Mouse (Mus musculus): Measurements from ENCODE around the gene Atf3. TPM values are rescaled to one million over a fixed set of nuclear protein-coding genes. Genes with fewer than 3 reads are reported as not detected.

Gene Atf3
- polyA plus RNA-seq (2015; fragmentation: Nextera tagmentation; extraction: Ambion mirVana) = 4.2 and 4.3 TPM in 2 replicates

DNA sequence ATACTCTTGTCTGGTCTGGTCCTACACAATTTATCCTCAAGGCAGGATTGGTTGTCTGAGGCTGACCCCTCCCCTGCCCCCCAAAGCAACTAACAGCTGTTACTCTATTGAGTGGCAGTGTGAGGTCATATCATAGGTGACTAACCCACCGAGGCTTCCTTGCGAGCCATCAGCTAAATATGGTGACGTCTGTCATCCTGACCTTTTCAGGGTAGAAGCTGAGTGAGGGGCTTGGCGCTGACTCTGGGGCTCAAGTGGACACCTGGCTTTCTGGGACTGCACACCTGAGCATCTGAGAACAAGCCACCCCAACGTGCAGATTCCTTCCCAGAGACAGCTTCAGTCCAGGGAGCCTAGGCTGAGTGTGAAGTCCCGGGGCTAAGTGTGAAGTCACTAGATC lies at the start of gene Atf3:
TSS of gene Atf3 (minus strand) at position 101 of the 400 bp plus-strand sequence.
- Histone ChIP-seq H3K4me3 (replicated peaks) (no peak within 1 kb of the TSS), H3K9ac (no peak within 1 kb of the TSS), H3K27ac (no peak within 1 kb of the TSS), H3K27me3 (0 out of 2 replicates have a peak, but pooled peaks cover 2% of the 10 kb centered on the region), H3K36me3 (no peaks in the 10 kb centered on the region), H3K4me2 (no peak within 1 kb of the TSS), H3K9me3 (replicated peaks) (no peaks in the 10 kb centered on the region), H3K4me1 (peaks cover 11% of the 10 kb centered on the region)
- no peak for ATAC-seq (replicated peaks; ENCODE audit: low FRiP score)
- 59% methylated on average over 6 of the region's 6 CpGs for WGBS

DNA sequence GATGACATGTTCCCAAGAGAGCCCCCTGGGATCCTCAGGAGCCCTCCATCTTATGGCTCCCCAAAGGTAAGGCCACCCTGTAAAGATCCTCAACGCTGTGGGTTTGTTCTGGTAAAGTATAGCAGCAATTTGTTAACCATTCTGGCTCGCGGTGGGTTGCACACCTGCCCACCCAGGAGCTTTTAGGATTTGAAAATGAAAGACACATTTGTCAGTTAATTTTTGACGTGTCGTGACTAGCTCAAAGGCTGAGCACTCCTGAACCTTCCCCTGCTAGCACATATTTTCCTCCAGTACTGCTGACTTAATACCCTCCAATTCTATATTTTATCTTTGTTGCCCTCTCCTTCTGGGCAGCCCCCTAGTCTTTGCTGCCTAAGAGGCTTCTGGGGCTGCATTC lies 49.3 kb upstream of the Atf3 start:
- peaks cover 29% of the 10 kb centered on the region for H3K4me1 ChIP-seq
- H3K4me3 ChIP-seq (replicated peaks) = no peak overlapping the region
- no peak for ATAC-seq (replicated peaks; ENCODE audit: low FRiP score)
- no peaks in the 10 kb centered on the region for H3K27me3 ChIP-seq
- no peaks in the 10 kb centered on the region for H3K36me3 ChIP-seq
- H3K9ac ChIP-seq = no peak overlapping the region
- no peak overlapping the region for H3K4me2 ChIP-seq
- H3K9me3 ChIP-seq (replicated peaks) = no peaks in the 10 kb centered on the region
- H3K27ac ChIP-seq = peak overlapping the region; percentile 51; the same call in 1 of the 2 replicates
- 90% methylated on average over 5 of the region's 5 CpGs for WGBS

DNA sequence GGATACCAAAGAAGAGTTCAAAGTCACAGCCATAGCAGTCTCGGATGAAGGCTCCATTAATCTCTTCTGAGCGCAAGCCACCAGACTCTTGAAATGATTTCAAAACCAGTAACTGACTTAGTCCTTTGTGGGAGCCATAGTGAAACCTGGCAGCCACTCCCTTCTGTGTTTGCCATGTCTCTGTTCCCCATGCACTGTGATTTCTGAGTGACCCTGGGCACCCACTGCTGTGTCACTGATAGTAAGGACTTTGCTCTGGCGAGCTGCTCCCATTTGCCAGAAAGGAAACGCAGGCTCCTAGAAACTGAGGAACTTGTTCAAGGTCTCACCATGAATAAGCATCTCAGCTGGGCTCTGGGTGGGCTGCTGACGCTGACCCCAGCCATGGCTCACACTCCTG lies 45.6 kb upstream of the Atf3 start:
- ATAC-seq (replicated peaks; ENCODE audit: low FRiP score) = no peak
- no peak overlapping the region for H3K9ac ChIP-seq
- peaks cover 37% of the 10 kb centered on the region for H3K4me1 ChIP-seq
- H3K9me3 ChIP-seq (replicated peaks) = no peaks in the 10 kb centered on the region
- no peaks in the 10 kb centered on the region for H3K36me3 ChIP-seq
- H3K4me2 ChIP-seq = no peak overlapping the region
- no peak overlapping the region for H3K4me3 ChIP-seq (replicated peaks)
- H3K27me3 ChIP-seq = no peaks in the 10 kb centered on the region
- no peak overlapping the region for H3K27ac ChIP-seq
- WGBS = 84% methylated on average over 5 of the region's 5 CpGs

DNA sequence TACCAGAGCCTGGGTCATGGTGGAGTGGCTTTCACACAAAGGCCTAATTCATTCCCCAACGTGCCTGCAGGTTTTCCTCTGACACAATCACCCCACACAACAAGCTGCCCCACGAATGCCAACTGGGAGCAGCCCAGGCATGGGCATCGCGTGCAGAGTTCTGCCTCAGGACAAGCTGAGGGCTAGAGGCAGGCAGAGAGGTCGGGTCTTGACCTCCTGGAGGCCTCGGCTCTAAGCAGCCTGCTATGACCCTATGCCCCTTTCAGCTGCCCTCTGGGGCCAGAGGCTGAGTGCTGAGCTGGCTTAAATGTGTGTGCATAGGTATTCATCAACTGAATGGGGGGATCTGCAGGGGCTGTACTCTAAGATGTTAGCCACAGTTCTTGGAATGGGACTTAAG lies 44.0 kb upstream of the Atf3 start:
- H3K9ac ChIP-seq = no peak overlapping the region
- no peaks in the 10 kb centered on the region for H3K9me3 ChIP-seq (replicated peaks)
- ATAC-seq (replicated peaks; ENCODE audit: low FRiP score) = peak; percentile 30; the same call in 1 of the 2 replicates
- peak overlapping the region; percentile 58; the same call in 1 of the 2 replicates for H3K27ac ChIP-seq
- no peak overlapping the region for H3K4me2 ChIP-seq
- no peak overlapping the region for H3K4me3 ChIP-seq (replicated peaks)
- H3K4me1 ChIP-seq = peaks cover 33% of the 10 kb centered on the region
- H3K36me3 ChIP-seq = no peaks in the 10 kb centered on the region
- H3K27me3 ChIP-seq = no peaks in the 10 kb centered on the region
- WGBS = 29% methylated on average over 6 of the region's 6 CpGs

DNA sequence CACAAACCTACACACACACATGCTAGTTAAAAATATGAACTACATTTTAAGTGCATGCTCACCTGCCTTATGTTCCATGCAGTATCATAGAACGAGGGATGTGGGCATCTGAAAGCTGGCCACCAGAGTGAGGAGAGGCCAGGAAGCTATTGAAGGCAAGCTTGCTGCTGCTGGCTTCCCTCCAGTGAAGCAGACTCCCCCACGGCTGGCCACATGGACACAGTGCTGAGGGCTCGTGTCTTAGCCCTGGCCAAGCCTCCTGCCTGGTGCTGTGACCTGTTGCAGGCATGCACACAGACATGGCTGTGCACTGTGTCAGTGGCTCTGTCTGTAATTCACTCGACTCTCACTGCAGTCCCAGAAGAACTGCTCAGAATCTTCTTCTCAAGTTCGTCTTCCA lies 41.8 kb upstream of the Atf3 start:
- no peaks in the 10 kb centered on the region for H3K27me3 ChIP-seq
- H3K36me3 ChIP-seq = no peaks in the 10 kb centered on the region
- no peak overlapping the region for H3K27ac ChIP-seq
- H3K9me3 ChIP-seq (replicated peaks) = no peaks in the 10 kb centered on the region
- WGBS = 51% methylated on average over 5 of the region's 5 CpGs
- no peak overlapping the region for H3K4me3 ChIP-seq (replicated peaks)
- no peak overlapping the region for H3K4me2 ChIP-seq
- no peak for ATAC-seq (replicated peaks; ENCODE audit: low FRiP score)
- no peak overlapping the region for H3K9ac ChIP-seq
- H3K4me1 ChIP-seq = peaks cover 35% of the 10 kb centered on the region

DNA sequence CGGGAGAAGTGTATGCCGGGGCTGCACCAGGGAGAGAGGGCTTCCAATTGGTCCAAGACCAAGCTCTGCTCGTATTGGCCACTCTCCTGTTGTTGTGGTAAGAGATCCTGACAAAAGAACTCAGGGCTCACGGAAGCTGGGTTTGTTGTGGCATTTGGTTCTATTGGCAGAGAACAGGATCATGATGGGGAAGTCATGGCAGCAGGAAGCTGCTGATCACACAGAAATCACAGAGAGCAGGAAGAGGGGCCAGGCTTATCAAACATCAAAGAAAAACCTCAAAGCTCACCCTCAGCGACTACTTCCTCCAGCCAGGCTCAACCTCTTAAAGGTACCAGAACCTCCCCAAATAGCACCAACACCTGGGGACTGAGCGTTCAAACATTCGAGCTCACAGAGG lies 41.3 kb upstream of the Atf3 start:
- WGBS = 21% methylated on average over 7 of the region's 7 CpGs
- Histone ChIP-seq H3K4me1 (peaks cover 40% of the 10 kb centered on the region), H3K4me2 (peak overlapping the region; percentile 23), H3K9me3 (replicated peaks) (no peaks in the 10 kb centered on the region), H3K9ac (no peak overlapping the region), H3K27me3 (no peaks in the 10 kb centered on the region), H3K4me3 (replicated peaks) (no peak overlapping the region), H3K36me3 (no peaks in the 10 kb centered on the region), H3K27ac (0 out of 2 replicates have a peak overlapping the region, but pooled peaks have one; percentile 27)
- ATAC-seq (replicated peaks; ENCODE audit: low FRiP score) = no peak

DNA sequence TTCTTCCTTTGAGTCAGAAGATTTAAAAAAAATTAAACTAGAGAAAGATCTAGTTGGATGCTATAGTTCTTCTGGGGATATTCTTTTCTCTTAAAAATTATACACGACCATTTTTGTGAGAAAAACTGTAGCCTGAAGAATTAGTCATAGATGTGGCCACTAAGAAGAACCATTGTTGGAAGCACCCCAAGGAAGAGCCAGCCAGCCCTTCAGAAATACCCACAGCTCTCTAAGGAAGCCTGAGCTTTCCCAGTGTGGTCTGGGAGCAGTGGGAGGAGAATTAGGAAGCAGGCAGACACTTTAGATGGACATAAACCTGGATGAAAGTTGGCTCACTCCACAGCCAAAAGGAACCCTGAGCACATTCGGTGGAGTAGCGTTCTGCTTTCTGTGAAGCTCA lies 40.7 kb upstream of the Atf3 start:
- H3K4me2 ChIP-seq = no peak overlapping the region

DNA sequence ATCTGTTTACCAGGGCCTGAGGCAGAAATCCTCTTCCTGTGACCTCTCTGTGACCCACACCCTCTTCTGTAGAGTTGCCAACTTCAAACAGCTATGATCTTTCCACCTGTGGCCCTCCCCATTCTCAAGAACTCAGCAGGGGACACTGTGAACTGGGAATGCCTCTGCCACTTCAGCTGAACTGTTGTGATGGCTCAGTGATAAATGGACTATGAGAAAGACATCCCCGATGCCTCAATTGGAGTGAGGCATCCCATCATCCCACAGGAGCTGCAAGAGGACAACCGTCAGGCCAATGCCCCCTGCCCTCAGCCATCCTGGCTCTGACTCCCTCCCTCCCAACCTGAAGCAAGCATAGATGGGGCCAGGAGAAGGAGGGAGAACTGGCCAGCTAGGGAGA lies 40.1 kb upstream of the Atf3 start:
- no peaks in the 10 kb centered on the region for H3K9me3 ChIP-seq (replicated peaks)
- H3K27ac ChIP-seq = no peak overlapping the region
- H3K4me1 ChIP-seq = peaks cover 40% of the 10 kb centered on the region
- H3K4me3 ChIP-seq (replicated peaks) = no peak overlapping the region
- no peaks in the 10 kb centered on the region for H3K36me3 ChIP-seq
- H3K4me2 ChIP-seq = no peak overlapping the region
- WGBS = 47% methylated on average over 2 of the region's 2 CpGs
- no peak for ATAC-seq (replicated peaks; ENCODE audit: low FRiP score)
- H3K27me3 ChIP-seq = no peaks in the 10 kb centered on the region
- no peak overlapping the region for H3K9ac ChIP-seq

More for the DNA sequence above, 40.7 kb upstream of the Atf3 start:
- WGBS = 62% methylated on average over 3 of the region's 3 CpGs
- Histone ChIP-seq H3K9me3 (replicated peaks) (no peaks in the 10 kb centered on the region), H3K27ac (peak overlapping the region; percentile 27; the same call in 1 of the 2 replicates), H3K9ac (no peak overlapping the region), H3K36me3 (no peaks in the 10 kb centered on the region), H3K27me3 (no peaks in the 10 kb centered on the region), H3K4me3 (replicated peaks) (no peak overlapping the region), H3K4me1 (peaks cover 40% of the 10 kb centered on the region)
- ATAC-seq (replicated peaks; ENCODE audit: low FRiP score) = no peak

DNA sequence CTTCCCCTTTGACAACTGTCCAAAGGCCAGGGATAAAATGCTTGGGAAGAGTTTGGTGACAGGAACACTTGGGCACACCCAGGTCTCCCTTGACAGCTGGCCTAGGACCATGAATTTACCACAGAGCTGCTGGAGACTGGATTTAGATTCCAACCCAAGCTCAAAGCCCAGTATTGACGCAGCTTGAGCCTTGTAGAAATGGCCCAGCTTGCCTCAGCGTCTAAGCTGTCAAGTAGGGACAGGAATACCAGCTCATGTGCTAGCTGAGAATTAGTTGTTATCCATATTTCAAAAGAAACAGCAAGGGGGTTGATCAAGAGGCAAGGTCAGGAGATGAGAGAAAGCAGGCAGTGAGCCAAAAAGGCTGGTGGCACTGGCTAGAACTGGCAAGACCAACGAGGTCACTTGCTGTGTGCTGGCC lies 39.5 kb upstream of the Atf3 start:
- no peak overlapping the region for H3K4me3 ChIP-seq (replicated peaks)
- no peak overlapping the region for H3K4me2 ChIP-seq
- no peaks in the 10 kb centered on the region for H3K9me3 ChIP-seq (replicated peaks)
- no peak overlapping the region for H3K9ac ChIP-seq
- ATAC-seq (replicated peaks; ENCODE audit: low FRiP score) = no peak
- peaks cover 40% of the 10 kb centered on the region for H3K4me1 ChIP-seq
- WGBS = 78% methylated on average over 3 of the region's 3 CpGs
- no peaks in the 10 kb centered on the region for H3K36me3 ChIP-seq
- no peaks in the 10 kb centered on the region for H3K27me3 ChIP-seq
- 0 out of 2 replicates have a peak overlapping the region, but pooled peaks have one; percentile 19 for H3K27ac ChIP-seq

DNA sequence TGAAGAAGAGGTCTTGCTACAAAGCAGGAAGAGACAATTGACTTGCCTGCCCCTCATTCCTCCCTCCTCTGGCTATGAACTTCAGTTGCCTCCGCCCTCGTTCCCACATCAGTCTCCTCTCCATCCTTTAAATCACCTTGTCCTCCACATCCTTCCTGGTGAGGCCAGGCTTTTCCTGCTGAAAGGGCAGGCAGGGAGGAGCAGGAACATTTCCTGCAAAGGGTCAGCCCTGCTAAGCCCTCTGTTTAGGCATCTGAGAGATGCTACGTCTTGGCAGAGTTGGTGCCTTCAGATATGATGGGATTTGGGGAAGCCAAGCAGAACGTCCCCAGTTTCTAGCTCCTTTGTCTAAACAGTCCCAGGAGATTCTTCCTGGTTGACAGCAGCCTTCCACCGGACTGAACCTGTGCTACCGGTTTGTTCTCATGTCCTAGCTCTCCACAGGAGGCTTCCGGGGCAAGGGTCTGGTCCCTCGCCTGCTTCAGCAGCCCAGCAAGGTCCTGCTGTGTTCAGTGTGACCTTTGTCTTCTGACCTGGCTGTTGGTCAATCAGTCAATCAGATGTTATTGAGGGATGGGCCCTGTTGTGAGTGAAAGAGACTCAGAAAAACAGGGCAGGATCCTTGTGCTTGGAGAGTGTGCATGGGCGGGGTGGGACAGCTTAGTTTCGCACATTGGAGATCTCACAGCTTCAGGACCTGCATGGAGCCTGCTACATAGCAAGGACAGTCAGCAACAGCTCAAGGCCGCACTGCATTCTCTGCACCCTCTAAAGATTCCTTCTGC lies 38.9 kb upstream of the Atf3 start:
- no peaks in the 10 kb centered on the region for H3K36me3 ChIP-seq
- 54% methylated on average over 11 of the region's 11 CpGs for WGBS
- no peak for ATAC-seq (replicated peaks; ENCODE audit: low FRiP score)
- no peak overlapping the region for H3K4me3 ChIP-seq (replicated peaks)
- no peaks in the 10 kb centered on the region for H3K9me3 ChIP-seq (replicated peaks)
- no peak overlapping the region for H3K4me2 ChIP-seq
- 0 out of 2 replicates have a peak overlapping the region, but pooled peaks have one; percentile 19 for H3K27ac ChIP-seq
- peaks cover 40% of the 10 kb centered on the region for H3K4me1 ChIP-seq
- no peak overlapping the region for H3K9ac ChIP-seq
- no peaks in the 10 kb centered on the region for H3K27me3 ChIP-seq

DNA sequence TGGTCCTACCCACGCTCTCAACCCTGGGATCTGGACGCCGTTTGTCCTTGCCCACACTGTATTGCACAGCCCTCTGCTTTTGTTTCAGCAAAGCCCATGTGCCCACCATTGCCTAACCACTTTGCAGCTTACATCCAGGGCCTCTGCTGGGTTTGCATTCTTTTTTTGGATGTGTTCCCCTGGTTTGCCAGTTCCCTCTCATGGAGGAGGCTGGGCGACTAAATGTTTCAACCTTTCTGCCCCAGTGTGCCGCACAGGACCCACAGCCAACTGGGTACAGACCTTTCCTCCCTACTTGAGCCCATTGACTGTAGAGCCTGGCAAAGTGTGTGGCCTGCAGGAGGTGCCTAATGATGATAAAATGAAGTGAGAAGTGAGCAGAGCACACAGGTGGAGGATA lies 38.3 kb upstream of the Atf3 start:
- Histone ChIP-seq H3K27me3 (no peaks in the 10 kb centered on the region), H3K9ac (no peak overlapping the region), H3K36me3 (no peaks in the 10 kb centered on the region), H3K4me1 (peaks cover 40% of the 10 kb centered on the region), H3K27ac (no peak overlapping the region), H3K4me2 (no peak overlapping the region), H3K4me3 (replicated peaks) (no peak overlapping the region), H3K9me3 (replicated peaks) (no peaks in the 10 kb centered on the region)
- no peak for ATAC-seq (replicated peaks; ENCODE audit: low FRiP score)
- 90% methylated on average over 5 of the region's 5 CpGs for WGBS

DNA sequence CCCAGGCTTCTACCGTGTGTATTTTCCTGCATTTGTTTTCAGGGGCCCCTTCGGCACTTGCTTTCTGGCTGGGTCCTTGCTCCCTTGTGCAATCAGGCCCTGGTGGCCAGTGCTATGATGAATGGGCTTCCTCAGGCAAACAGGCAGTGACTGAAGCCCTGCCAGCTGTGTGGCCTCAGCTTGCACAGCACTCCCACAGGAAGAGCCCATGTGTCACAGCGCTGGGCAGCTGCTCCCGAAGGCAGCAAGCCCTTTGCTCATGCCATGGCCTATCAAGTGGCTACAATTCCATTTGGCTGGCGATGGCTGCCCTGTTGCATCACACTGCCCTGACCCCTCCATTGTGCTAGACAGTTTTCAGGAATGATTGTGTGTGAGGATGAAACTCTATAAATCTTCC lies 36.6 kb upstream of the Atf3 start:
- 40% methylated on average over 5 of the region's 5 CpGs for WGBS
- no peaks in the 10 kb centered on the region for H3K9me3 ChIP-seq (replicated peaks)
- no peaks in the 10 kb centered on the region for H3K36me3 ChIP-seq
- ATAC-seq (replicated peaks; ENCODE audit: low FRiP score) = peak; percentile 41; the same call in 1 of the 2 replicates
- H3K27me3 ChIP-seq = no peaks in the 10 kb centered on the region
- H3K9ac ChIP-seq = no peak overlapping the region
- H3K4me3 ChIP-seq (replicated peaks) = no peak overlapping the region
- H3K27ac ChIP-seq = no peak overlapping the region
- no peak overlapping the region for H3K4me2 ChIP-seq
- peaks cover 35% of the 10 kb centered on the region for H3K4me1 ChIP-seq

Measured in kidney, embryonic 15.5 days (tissue).